20 mouse cellular contexts compared by ENCODE assay signal in the genomic region with DNA sequence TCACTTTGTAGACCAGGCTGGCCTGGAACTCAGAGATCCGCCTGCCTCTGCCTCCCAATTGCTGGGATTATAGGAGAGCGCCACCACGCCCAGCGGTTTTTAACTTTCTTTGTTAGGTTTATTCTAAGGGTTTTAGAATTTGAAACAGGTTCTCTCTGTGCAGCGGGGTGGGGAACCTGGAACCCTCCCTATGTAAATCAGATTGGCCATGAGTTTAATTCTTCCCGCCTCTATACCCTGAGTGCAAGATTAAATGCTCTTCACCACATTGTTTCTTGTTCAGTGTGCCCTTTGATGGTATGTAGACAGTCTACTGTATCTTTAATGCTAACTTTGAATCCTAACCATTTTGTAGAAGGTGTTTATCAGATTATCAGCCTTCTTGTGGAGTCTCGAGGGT. TPM values are rescaled to one million over a fixed set of nuclear protein-coding genes. Genes with fewer than 3 reads are reported as not detected.
A peak's percentile ranks its signal among the peaks of the same experiment; 100 is the strongest.
DNase-seq lines count a peak whose midpoint lies in the region; TF ChIP-seq lines count a peak whose summit lies in the region.
"Had no signal": no experiment of that assay in that cellular context is flagged by ENCODE, and none has a peak within 500 bp of the region (broad histone marks: within the 10 kb centered on the region; RNA-seq: fewer than 3 reads in every experiment).

No protein-coding gene starts in this region.

- no peak for TF ChIP-seq CTCF in layer of hippocampus, adult 2 months (conservative IDR thresholded peaks at IDR 0.05)
- no peak for TF ChIP-seq CTCF in E14TG2a.4 (conservative IDR thresholded peaks at IDR 0.05; ENCODE audit: low read length)

- H3K27me3 ChIP-seq in E14TG2a.4 (ENCODE audit: insufficient read depth, low read length), result no peaks in the 10 kb centered on the region
- H3K27me3 ChIP-seq: embryonic facial prominence, embryonic 13.5 days; hindbrain, embryonic 12.5 days; hindbrain, embryonic 15.5 days had no signal

- in situ Hi-C loops in ES-E14 (cut with MboI; ENCODE audit: low sequenced_read_pairs in 2 of 2, unreplicated experiment in 2 of 2), result no loop called here

- no peak for DNase-seq in layer of hippocampus, adult 2 months (ENCODE audit: low spot score in 2 of 2)
- no peak for DNase-seq in layer of hippocampus, adult 8-10 months (ENCODE audit: low spot score in 2 of 2)
- peak; percentile 81 for DNase-seq in ES-E14 (ENCODE audit: low read depth, low spot score)
- peak; percentile 93 for DNase-seq in ZHBTc4 (ENCODE audit: low read depth, low spot score)
- no peak for DNase-seq in kidney, adult 8-10 months
- DNase-seq in cerebellum, adult 18-20 months, result no peak
- DNase-seq: adrenal gland, adult 2 months; cerebellum, adult 11 months; cerebellum, adult 8-10 months; gastrocnemius, adult 2 months; gastrocnemius, postnatal 14 days; heart, adult 11 months; kidney, adult 11 months had no signal

- H3K27ac ChIP-seq in layer of hippocampus, adult 2 months, result peak overlapping the region; percentile 49
- H3K27ac ChIP-seq in ES-E14 (ENCODE audit: insufficient read depth, low read depth, low read length, poor library complexity, severe bottlenecking), result peak overlapping the region; percentile 84; the same call in 1 of the 2 replicates
- H3K27ac ChIP-seq: embryonic facial prominence, embryonic 10.5 days; embryonic facial prominence, embryonic 13.5 days; gastrocnemius, adult 2 months; hindbrain, embryonic 12.5 days; hindbrain, embryonic 15.5 days had no signal

- peaks cover 36% of the 10 kb centered on the region for H3K36me3 ChIP-seq in E14TG2a.4 (ENCODE audit: insufficient read depth, low read length)
- no peaks in the 10 kb centered on the region for H3K36me3 ChIP-seq in ES-E14 (ENCODE audit: control insufficient read depth, insufficient read depth, low read length, poor library complexity, severe bottlenecking)

- no peak overlapping the region for H3K4me3 ChIP-seq in layer of hippocampus, adult 2 months
- H3K4me3 ChIP-seq in E14TG2a.4 (replicated peaks; ENCODE audit: low read length), result peak overlapping the region; percentile 53
- H3K4me3 ChIP-seq in ES-E14 (ENCODE audit: insufficient read depth in 1 of 2, low read depth in 1 of 2, low read length in 2 of 2, poor library complexity in 1 of 2, severe bottlenecking in 1 of 2), result no peak overlapping the region
- H3K4me3 ChIP-seq: embryonic facial prominence, embryonic 10.5 days; embryonic facial prominence, embryonic 13.5 days; erythroblast, embryonic 14.5 days; gastrocnemius, adult 2 months; hindbrain, embryonic 12.5 days; hindbrain, embryonic 15.5 days had no signal

- H3K9me3 ChIP-seq in E14TG2a.4 (ENCODE audit: low read length) (no peaks in the 10 kb centered on the region), ES-E14 (ENCODE audit: control insufficient read depth, insufficient read depth, low read depth, low read length) (no peaks in the 10 kb centered on the region)
- H3K9me3 ChIP-seq: embryonic facial prominence, embryonic 10.5 days; embryonic facial prominence, embryonic 13.5 days; hindbrain, embryonic 12.5 days; hindbrain, embryonic 15.5 days had no signal

- no peak overlapping the region for H3K9ac ChIP-seq in ES-E14 (ENCODE audit: insufficient read depth, low read depth, low read length, poor library complexity, severe bottlenecking)
- H3K9ac ChIP-seq: embryonic facial prominence, embryonic 13.5 days; forebrain, postnatal 0 days; hindbrain, embryonic 12.5 days; hindbrain, embryonic 15.5 days had no signal

- H3K4me1 ChIP-seq in E14TG2a.4 (replicated peaks; ENCODE audit: low read depth, low read length) (peaks cover 90% of the 10 kb centered on the region), ES-E14 (ENCODE audit: control insufficient read depth in 2 of 2, insufficient read depth in 2 of 2, low read length in 2 of 2, poor library complexity in 1 of 2) (peaks cover 4 to 8% of the 10 kb centered on the region in 2 experiments)

TF ChIP-seq in ES-E14, 5 proteins besides CTCF, POLR2A, EP300 and RAD21:
- TF ChIP-seq ZC3H11A (IDR thresholded peaks at IDR 0.05; ENCODE audit: borderline replicate concordance, low read depth, low read length), result no peak
- TF ChIP-seq CHD2 (IDR thresholded peaks at IDR 0.05; ENCODE audit: low read depth, low read length), result no peak
- TF ChIP-seq MAFK (IDR thresholded peaks at IDR 0.05; ENCODE audit: insufficient read depth, low read depth, low read length), result no peak
- no peak for TF ChIP-seq HCFC1 (IDR thresholded peaks at IDR 0.05; ENCODE audit: borderline replicate concordance, insufficient read depth, low read length)
- TF ChIP-seq ZNF384 (IDR thresholded peaks at IDR 0.05; ENCODE audit: low read depth, low read length), result no peak

RNA-seq across cellular contexts. Expression of a gene that starts 21.4 kb away (rescaled TPM):
- 100 to 1,000 TPM; 456 to 473 TPM for total RNA-seq in layer of hippocampus, adult 2 months (2021)
- 100 to 1,000 TPM; 471 to 516 (median 496) TPM for total RNA-seq in layer of hippocampus, adult 8-10 months (2022)
- total RNA-seq in ES-E14 (2012; rRNA removed), result 360 and 368 TPM in 2 replicates

Comparison
In these comparisons a context has a peak if more than half of its experiments do, and no peak if none do; other contexts are left out.
1. DNase-seq: peak in ES-E14 (single experiment) and ZHBTc4 (single experiment); none in layer of hippocampus, adult 2 months (0 of 2), layer of hippocampus, adult 8-10 months (0 of 2), kidney, adult 8-10 months (0 of 2) and cerebellum, adult 18-20 months (0 of 2).